ENCODE assay signal across 9 mouse cellular contexts in the genomic region with DNA sequence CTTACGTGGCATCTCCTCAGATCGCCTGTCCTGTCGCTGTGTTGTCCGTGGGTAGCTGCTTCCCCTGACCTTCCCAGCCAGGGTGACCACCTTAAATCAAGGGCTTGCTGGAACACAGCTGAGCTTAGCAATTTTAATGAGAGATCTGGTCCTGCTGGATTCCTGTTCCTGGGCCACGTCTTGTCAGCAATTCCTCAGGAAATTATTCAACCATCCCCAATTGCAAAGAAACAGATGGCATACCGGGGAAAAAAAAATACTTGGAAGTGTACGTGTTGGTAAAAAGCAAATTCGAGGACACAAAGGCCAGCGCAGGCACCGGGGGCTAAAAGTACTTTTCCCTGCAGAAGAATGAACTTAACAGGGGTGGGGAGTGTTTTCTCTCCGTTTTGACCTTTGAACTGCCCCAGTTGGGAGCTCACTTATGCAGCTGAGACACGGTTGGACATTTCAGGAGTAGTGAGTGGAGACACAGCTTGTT.
A peak's percentile ranks its signal among the peaks of the same experiment; 100 is the strongest.
DNase-seq lines count a peak whose midpoint lies in the region; ATAC-seq and TF ChIP-seq lines count a peak whose summit lies in the region.
"Had no signal": no experiment of that assay in that cellular context is flagged by ENCODE, and none has a peak within 500 bp of the region (broad histone marks: within the 10 kb centered on the region; RNA-seq: fewer than 3 reads in every experiment).

No protein-coding gene starts in this region.

- H3K9ac ChIP-seq in midbrain, embryonic 16.5 days (ENCODE audit: low read depth, low read length) = no peak overlapping the region
- H3K9ac ChIP-seq in forebrain, embryonic 14.5 days (ENCODE audit: low read length) = no peak overlapping the region
- H3K9ac ChIP-seq in stomach, postnatal 0 days (ENCODE audit: low read length) = no peak overlapping the region; the same call in 1 of the 2 replicates

- no peaks in the 10 kb centered on the region for H3K36me3 ChIP-seq in midbrain, embryonic 10.5 days
- H3K36me3 ChIP-seq in midbrain, embryonic 16.5 days (ENCODE audit: control insufficient read depth, insufficient read depth, low read length) = no peaks in the 10 kb centered on the region
- no peaks in the 10 kb centered on the region for H3K36me3 ChIP-seq in forebrain, embryonic 14.5 days (ENCODE audit: control insufficient read depth, insufficient read depth, low read length)
- H3K36me3 ChIP-seq in stomach, postnatal 0 days (ENCODE audit: control insufficient read depth, insufficient read depth, low read length) = no peaks in the 10 kb centered on the region

- intact Hi-C loops in gastrocnemius, postnatal 36 days (cut with DNase I) = no loop called here

- TF ChIP-seq CTCF in stomach, postnatal 0 days (IDR thresholded peaks at IDR 0.05; ENCODE audit: low read depth) = no peak

- DNase-seq in midbrain, embryonic 10.5 days (ENCODE audit: low spot score) = peak; percentile 29
- peak; percentile 79 for DNase-seq in forebrain, embryonic 14.5 days (ENCODE audit: low spot score)
- peak; percentile 63 for DNase-seq in kidney, postnatal 14 days
- no peak for DNase-seq in stomach, postnatal 0 days (ENCODE audit: low spot score)
- DNase-seq in heart, adult 9 months (ENCODE audit: low spot score in 2 of 2) = no peak
- DNase-seq in layer of hippocampus, adult 8-10 months (ENCODE audit: low spot score in 2 of 2) = no peak
- no peak for DNase-seq in gastrocnemius, postnatal 36 days

- WGBS in midbrain, embryonic 10.5 days = 46% methylated on average over 12 of the region's 12 CpGs
- WGBS in midbrain, embryonic 16.5 days = 24% methylated on average over 12 of the region's 12 CpGs
- 57% methylated on average over 12 of the region's 12 CpGs for WGBS in forebrain, embryonic 14.5 days
- WGBS in stomach, postnatal 0 days = 37% methylated on average over 12 of the region's 12 CpGs

- no peak overlapping the region for H3K4me3 ChIP-seq in midbrain, embryonic 10.5 days
- H3K4me3 ChIP-seq in midbrain, embryonic 16.5 days (ENCODE audit: low read depth, low read length) = no peak overlapping the region
- no peak overlapping the region for H3K4me3 ChIP-seq in forebrain, embryonic 14.5 days (ENCODE audit: low read depth, low read length)
- H3K4me3 ChIP-seq in stomach, postnatal 0 days (ENCODE audit: low read depth, low read length) = no peak overlapping the region

- no peak overlapping the region for H3K4me2 ChIP-seq in midbrain, embryonic 16.5 days (ENCODE audit: low read length)
- peak overlapping the region; percentile 14; the same call in 1 of the 2 replicates for H3K4me2 ChIP-seq in forebrain, embryonic 14.5 days (ENCODE audit: low read length)
- no peak overlapping the region for H3K4me2 ChIP-seq in stomach, postnatal 0 days (replicated peaks; ENCODE audit: low read depth)

- no peak for TF ChIP-seq EP300 in stomach, postnatal 0 days (optimal IDR thresholded peaks at IDR 0.05)

- no peaks in the 10 kb centered on the region for H3K27me3 ChIP-seq in midbrain, embryonic 10.5 days (ENCODE audit: low read depth, poor library complexity, severe bottlenecking)
- no peaks in the 10 kb centered on the region for H3K27me3 ChIP-seq in midbrain, embryonic 16.5 days (ENCODE audit: control insufficient read depth, insufficient read depth, low read depth, low read length)
- no peaks in the 10 kb centered on the region for H3K27me3 ChIP-seq in forebrain, embryonic 14.5 days (replicated peaks; ENCODE audit: control insufficient read depth, insufficient read depth, low read length)
- no peaks in the 10 kb centered on the region for H3K27me3 ChIP-seq in stomach, postnatal 0 days (ENCODE audit: control insufficient read depth, insufficient read depth, low read length)
- H3K27me3 ChIP-seq: Patski had no signal

- no peaks in the 10 kb centered on the region for H3K9me3 ChIP-seq in midbrain, embryonic 10.5 days (replicated peaks)
- no peaks in the 10 kb centered on the region for H3K9me3 ChIP-seq in midbrain, embryonic 16.5 days (replicated peaks; ENCODE audit: control insufficient read depth, low read length, poor library complexity, severe bottlenecking)
- H3K9me3 ChIP-seq in forebrain, embryonic 14.5 days (replicated peaks; ENCODE audit: control insufficient read depth, low read length) = no peaks in the 10 kb centered on the region
- no peaks in the 10 kb centered on the region for H3K9me3 ChIP-seq in stomach, postnatal 0 days (ENCODE audit: control insufficient read depth, low read length)

- ATAC-seq in midbrain, embryonic 16.5 days = no peak
- peak; percentile 72 for ATAC-seq in forebrain, embryonic 14.5 days
- no peak for ATAC-seq in stomach, postnatal 0 days (ENCODE audit: low FRiP score, low TSS enrichment)
- ATAC-seq: Patski had no signal

- peaks cover 25% of the 10 kb centered on the region for H3K4me1 ChIP-seq in midbrain, embryonic 10.5 days
- H3K4me1 ChIP-seq in midbrain, embryonic 16.5 days (ENCODE audit: control insufficient read depth, insufficient read depth, low read length) = peaks cover 14% of the 10 kb centered on the region
- 0 out of 2 replicates have a peak, but pooled peaks cover 10% of the 10 kb centered on the region for H3K4me1 ChIP-seq in forebrain, embryonic 14.5 days (ENCODE audit: control insufficient read depth, insufficient read depth, low read length)
- 0 out of 2 replicates have a peak, but pooled peaks cover 3% of the 10 kb centered on the region for H3K4me1 ChIP-seq in stomach, postnatal 0 days (replicated peaks; ENCODE audit: control insufficient read depth, insufficient read depth)

- no peak overlapping the region; the same call in 1 of the 2 replicates for H3K27ac ChIP-seq in midbrain, embryonic 10.5 days (replicated peaks)
- H3K27ac ChIP-seq in midbrain, embryonic 16.5 days (ENCODE audit: low read length) = no peak overlapping the region
- peak overlapping the region; percentile 66; the same call in 1 of the 2 replicates for H3K27ac ChIP-seq in forebrain, embryonic 14.5 days (ENCODE audit: low read depth, low read length)
- H3K27ac ChIP-seq in stomach, postnatal 0 days (replicated peaks) = 0 out of 2 replicates have a peak overlapping the region, but pooled peaks have one; percentile 24

Comparison
In these comparisons a context has a peak if more than half of its experiments do, and no peak if none do; other contexts are left out.
1. DNase-seq: peak in midbrain, embryonic 10.5 days (single experiment), forebrain, embryonic 14.5 days (single experiment) and kidney, postnatal 14 days (single experiment); none in stomach, postnatal 0 days (single experiment), heart, adult 9 months (0 of 2), layer of hippocampus, adult 8-10 months (0 of 2) and gastrocnemius, postnatal 36 days (0 of 2).
2. H3K27ac ChIP-seq: peak in forebrain, embryonic 14.5 days (single experiment) and stomach, postnatal 0 days (single experiment); none in midbrain, embryonic 10.5 days (single experiment) and midbrain, embryonic 16.5 days (single experiment).